Mouse (Mus musculus) C2C12 (cell line): ENCODE measurements around the gene Klf9.

Experiments
- CEBPB ChIP-seq: IDR thresholded peaks from one replicate; pipeline ENCODE4 v1.6.1; 2011; ENCODE audit warnings: low read depth, mild to moderate bottlenecking, control low read depth, moderate library complexity
- CTCF ChIP-seq: IDR thresholded peaks from one replicate; pipeline ENCODE4 v1.5.1; 2011; ENCODE audit not compliant: control insufficient read depth, insufficient read depth, insufficient read length
- MAX ChIP-seq: IDR thresholded peaks from one replicate; pipeline ENCODE4 v1.6.1; 2011; ENCODE audit warnings: mild to moderate bottlenecking, control low read depth
- MYOD1 ChIP-seq: IDR thresholded peaks from one replicate; pipeline ENCODE4 v1.6.1; 2011; ENCODE audit warnings: low read depth; ENCODE audit not compliant: control insufficient read depth, insufficient read length

GRCm38 (mm10) chr19:23189744-23190143, 48.7 kb downstream of the Klf9 start:
- TF ChIP-seq CTCF (no peak), MAX (no peak), CEBPB (no peak), MYOD1 (no peak)
